In genomic region chr7:84029120-84029771, GRCm38 (mm10) we compare ENCODE assay signal across 9 mouse cellular contexts. TPM values are rescaled to one million over a fixed set of nuclear protein-coding genes. Genes with fewer than 3 reads are reported as not detected.
DNase-seq lines count a peak whose midpoint lies in the region; ATAC-seq and TF ChIP-seq lines count a peak whose summit lies in the region.
"Had no signal": no experiment of that assay in that cellular context is flagged by ENCODE, and none has a peak within 500 bp of the region (broad histone marks: within the 10 kb centered on the region; RNA-seq: fewer than 3 reads in every experiment).

No protein-coding gene starts in this region.

- 31% methylated on average over 3 of the region's 3 CpGs for WGBS in lung, postnatal 0 days
- WGBS in lung, adult 2 months: 32% methylated on average over 3 of the region's 3 CpGs
- WGBS in limb, embryonic 14.5 days: 35% methylated on average over 3 of the region's 3 CpGs
- 59% methylated on average over 3 of the region's 3 CpGs for WGBS in midbrain, embryonic 10.5 days

- no peak overlapping the region for H3K4me2 ChIP-seq in lung, postnatal 0 days (replicated peaks; ENCODE audit: low read depth, low read length)
- H3K4me2 ChIP-seq in limb, embryonic 14.5 days (replicated peaks; ENCODE audit: low read depth, low read length, severe bottlenecking): no peak overlapping the region

- H3K36me3 ChIP-seq in lung, postnatal 0 days (ENCODE audit: insufficient read depth, low read length): no peaks in the 10 kb centered on the region
- no peaks in the 10 kb centered on the region for H3K36me3 ChIP-seq in limb, embryonic 14.5 days (ENCODE audit: control insufficient read depth, insufficient read depth, low read length)
- H3K36me3 ChIP-seq in midbrain, embryonic 10.5 days: no peaks in the 10 kb centered on the region
- H3K36me3 ChIP-seq: G1E had no signal

- H3K4me1 ChIP-seq in lung, postnatal 0 days (ENCODE audit: insufficient read depth, low read depth, low read length): no peaks in the 10 kb centered on the region; the same call in 1 of the 2 replicates
- H3K4me1 ChIP-seq in lung, adult 2 months (ENCODE audit: control insufficient read depth, insufficient read depth, low read length): no peaks in the 10 kb centered on the region
- peaks cover 8% of the 10 kb centered on the region for H3K4me1 ChIP-seq in limb, embryonic 14.5 days (ENCODE audit: control insufficient read depth, insufficient read depth, low read length)
- H3K4me1 ChIP-seq in midbrain, embryonic 10.5 days: no peaks in the 10 kb centered on the region

- H3K4me3 ChIP-seq in lung, postnatal 0 days (ENCODE audit: low read depth, low read length): no peak overlapping the region
- H3K4me3 ChIP-seq in lung, adult 2 months (replicated peaks; ENCODE audit: extremely low read depth, low read depth, low read length): no peak overlapping the region
- no peak overlapping the region for H3K4me3 ChIP-seq in limb, embryonic 14.5 days (replicated peaks; ENCODE audit: low read length)
- H3K4me3 ChIP-seq in midbrain, embryonic 10.5 days: no peak overlapping the region

- no peak for TF ChIP-seq EP300 in lung, postnatal 0 days (IDR thresholded peaks at IDR 0.05)

- TF ChIP-seq POLR2A in lung, adult 2 months (IDR thresholded peaks at IDR 0.05; ENCODE audit: borderline replicate concordance, extremely low read depth, low read depth, low read length): no peak
- no peak for TF ChIP-seq POLR2A in limb, embryonic 14.5 days (IDR thresholded peaks at IDR 0.05; ENCODE audit: borderline replicate concordance, extremely low read depth, insufficient read depth, insufficient read length)

- peak; percentile 85 for ATAC-seq in lung, postnatal 0 days
- ATAC-seq in limb, embryonic 14.5 days (ENCODE audit: low FRiP score, low read depth): peak; percentile 81

- no peak overlapping the region for H3K27ac ChIP-seq in lung, postnatal 0 days (ENCODE audit: low read length)
- no peak overlapping the region for H3K27ac ChIP-seq in limb, embryonic 14.5 days (replicated peaks; ENCODE audit: low read depth, low read length)
- H3K27ac ChIP-seq in midbrain, embryonic 10.5 days (replicated peaks): no peak overlapping the region

- H3K9ac ChIP-seq in lung, postnatal 0 days (replicated peaks; ENCODE audit: low read depth): no peak overlapping the region
- H3K9ac ChIP-seq in limb, embryonic 14.5 days (ENCODE audit: low read depth, low read length, severe bottlenecking): no peak overlapping the region

- no peaks in the 10 kb centered on the region for H3K9me3 ChIP-seq in lung, postnatal 0 days (ENCODE audit: low read length)
- H3K9me3 ChIP-seq in limb, embryonic 14.5 days (ENCODE audit: control insufficient read depth, low read length): no peaks in the 10 kb centered on the region
- no peaks in the 10 kb centered on the region for H3K9me3 ChIP-seq in midbrain, embryonic 10.5 days (replicated peaks)
- H3K9me3 ChIP-seq: G1E had no signal

- TF ChIP-seq CTCF in lung, postnatal 0 days (IDR thresholded peaks at IDR 0.05): no peak
- TF ChIP-seq CTCF in lung, adult 2 months (IDR thresholded peaks at IDR 0.05; ENCODE audit: insufficient read depth, low read length): no peak

- H3K27me3 ChIP-seq in lung, postnatal 0 days (replicated peaks; ENCODE audit: insufficient read depth, low read length): no peaks in the 10 kb centered on the region
- H3K27me3 ChIP-seq in limb, embryonic 14.5 days (ENCODE audit: control insufficient read depth, insufficient read depth, low read length): no peaks in the 10 kb centered on the region
- no peaks in the 10 kb centered on the region for H3K27me3 ChIP-seq in midbrain, embryonic 10.5 days (ENCODE audit: low read depth, poor library complexity, severe bottlenecking)

- DNase-seq in frontal cortex, adult 2 months (ENCODE audit: extremely low spot score in 1 of 2, low spot score in 1 of 2): peak; percentile 18 to 58
- DNase-seq in frontal cortex, postnatal 10 days (ENCODE audit: low spot score in 2 of 2): no peak
- DNase-seq in lung, postnatal 0 days (ENCODE audit: low spot score): peak; percentile 73
- DNase-seq in lung, adult 2 months: no peak
- peak; percentile 55 to 56 for DNase-seq in cerebellum, adult 18-20 months
- DNase-seq in limb, embryonic 14.5 days (ENCODE audit: low spot score): peak; percentile 65
- DNase-seq in midbrain, embryonic 10.5 days (ENCODE audit: low spot score): no peak
- DNase-seq in testis, postnatal 10 days (ENCODE audit: low spot score): no peak

RNA-seq across cellular contexts. Expression of gene Cemip, which starts 57.1 kb away (rescaled TPM):
- 5.3 and 6.1 TPM in 2 replicates for polyA plus RNA-seq in frontal cortex, adult 2 months (2012; rRNA removed)
- 0.57 and 0.83 TPM in 2 replicates for polyA plus RNA-seq in lung, postnatal 0 days (2015; fragmentation: Nextera tagmentation; extraction: Ambion mirVana)
- 0.33 and 0.65 TPM in 2 replicates for polyA plus RNA-seq in lung, adult 2 months (2012; rRNA removed)
- polyA plus RNA-seq in limb, embryonic 14.5 days (2012; rRNA removed): 0.83 and 0.93 TPM in 2 replicates
- polyA plus RNA-seq in limb, embryonic 14.5 days (2014; fragmentation: Nextera tagmentation; extraction: Ambion mirVana): 0.23 and 0.59 TPM in 2 replicates
- 0.12 and 0.68 TPM in 2 replicates for polyA plus RNA-seq in midbrain, embryonic 10.5 days (2016; fragmentation: Nextera tagmentation; extraction: Ambion mirVana)
- polyA plus RNA-seq: G1E had no signal

Comparison
In these comparisons a context has a peak if more than half of its experiments do, and no peak if none do; other contexts are left out.
1. DNase-seq: peak in frontal cortex, adult 2 months (2 of 2), lung, postnatal 0 days (single experiment), cerebellum, adult 18-20 months (2 of 2) and limb, embryonic 14.5 days (single experiment); none in frontal cortex, postnatal 10 days (0 of 2), lung, adult 2 months (single experiment), midbrain, embryonic 10.5 days (single experiment) and testis, postnatal 10 days (single experiment).